Mouse (Mus musculus) myocyte (in vitro differentiated cells): ENCODE measurements at regions not wholly inside any gene's neighbourhood (a gene's known extent, or its start where the extent isn't known, plus 50 kb on each side); places are given as distances from the start of the nearest gene placed in this dataset.
"Not testable (repeated sequence)": the region's sequence is repeated elsewhere in the genome, so short reads cannot be mapped to it uniquely, and the experiment has no call there.

Source experiments
- CEBPB ChIP-seq: IDR thresholded peaks from 2 replicates; pipeline ENCODE4 v1.6.1; 2011; ENCODE audit warnings: mild to moderate bottlenecking, moderate library complexity; ENCODE audit not compliant: poor library complexity, insufficient read depth, severe bottlenecking
- MAX ChIP-seq: IDR thresholded peaks from one replicate; pipeline ENCODE4 v1.6.1; 2011; ENCODE audit warnings: low read depth, mild to moderate bottlenecking, control low read depth
- MYOD1 ChIP-seq, 3 experiments: IDR thresholded peaks; one replicate each; pipeline ENCODE4 v1.6.1; 2011; ENCODE audit warnings: control low read depth in 2 of 3, low read depth in 2 of 3, mild to moderate bottlenecking in 2 of 3, moderate library complexity in 1 of 3; ENCODE audit not compliant: insufficient read length in 2 of 3, control insufficient read depth in 1 of 3
- POLR2A ChIP-seq: IDR thresholded peaks from one replicate; pipeline ENCODE4 v1.6.1; 2011; ENCODE audit warnings: low read depth, mild to moderate bottlenecking, control low read depth, moderate library complexity; ENCODE audit not compliant: insufficient read length
- POLR2AphosphoS2 ChIP-seq: IDR thresholded peaks from one replicate; pipeline ENCODE4 v1.6.1; 2011; ENCODE audit warnings: low read depth, control low read depth; ENCODE audit not compliant: insufficient read length
- USF1 ChIP-seq: IDR thresholded peaks from one replicate; pipeline ENCODE4 v1.6.1; 2011; ENCODE audit warnings: low read depth, mild to moderate bottlenecking, control low read depth, moderate library complexity

DNA sequence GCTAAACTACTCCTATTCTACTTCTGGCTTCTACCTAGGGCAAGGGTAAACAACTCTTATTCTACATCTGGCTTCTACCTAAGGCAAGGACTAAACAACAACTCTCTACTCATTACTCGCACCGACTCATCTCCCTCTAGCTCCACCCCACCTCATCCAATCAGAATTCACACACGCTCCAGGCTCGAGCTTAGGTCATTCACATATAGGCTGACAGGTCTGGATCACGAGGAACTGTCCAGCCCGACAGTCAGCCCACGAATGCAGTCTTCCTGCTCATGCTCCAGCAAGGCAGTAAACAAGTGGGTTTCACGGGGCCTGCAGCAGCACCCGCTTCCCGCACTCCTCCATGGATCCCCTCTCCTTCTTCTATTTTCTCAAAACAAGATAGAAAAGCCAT is 70.6 kb upstream of the Riok2 start:
- TF ChIP-seq POLR2A; MYOD1 (IDR thresholded peaks at IDR 0.05; ENCODE audit: control insufficient read depth in 1 of 3, insufficient read length in 2 of 3, low read depth in 2 of 3); POLR2AphosphoS2; CEBPB; USF1; MAX: not testable (repeated sequence)
